Mouse (Mus musculus): ENCODE results near the gene Reg4.

- TF ChIP-seq CTCF (conservative IDR thresholded peaks at IDR 0.05; ENCODE audit: low read length) (no peak), NANOG (IDR thresholded peaks at IDR 0.05; ENCODE audit: borderline replicate concordance, low read length) (no peak)
These were observed 11.5 kb downstream of the Reg4 start for GRCm38 (mm10) chr3:98233504-98233903.
